Mouse (Mus musculus) heart, embryonic 12.5 days (tissue): Measurements from ENCODE around the gene Slc36a3. TPM values are rescaled to one million over a fixed set of nuclear protein-coding genes. Genes with fewer than 3 reads are reported as not detected.
"Not testable (repeated sequence)": the region's sequence is repeated elsewhere in the genome, so short reads cannot be mapped to it uniquely, and the experiment has no call there.

Source experiments
- ATAC-seq: fragments of 200-750 bp; cut with Nextera tagmentation; 2 replicates; pipeline ENCODE4 v1.8.0; 2017; ENCODE audit warnings: moderate TSS enrichment, moderate library complexity; ENCODE audit not compliant: insufficient number of reproducible peaks, low FRiP score
- H3K27ac ChIP-seq: fragments of 300-500 bp; sonication (generic); 2 replicates; pipeline ENCODE4 v1.5.1; 2016; ENCODE audit warnings: mild to moderate bottlenecking, moderate library complexity; ENCODE audit not compliant: poor library complexity, severe bottlenecking
- H3K27me3 ChIP-seq: fragments of 300-500 bp; sonication (generic); replicated peaks from 2 replicates; pipeline ENCODE4 v1.6.1; 2016; ENCODE audit warnings: mild to moderate bottlenecking, moderate library complexity
- H3K36me3 ChIP-seq: fragments of 300-500 bp; sonication (generic); 2 replicates; pipeline ENCODE4 v1.6.1; 2016; ENCODE audit warnings: mild to moderate bottlenecking, moderate library complexity
- H3K4me1 ChIP-seq: fragments of 300-500 bp; sonication (generic); replicated peaks from 2 replicates; pipeline ENCODE4 v1.6.1; 2016; ENCODE audit warnings: mild to moderate bottlenecking
- H3K4me2 ChIP-seq: fragments of 300-500 bp; sonication (generic); 2 replicates; pipeline ENCODE4 v1.6.1; 2016; ENCODE audit warnings: mild to moderate bottlenecking, moderate library complexity
- H3K4me3 ChIP-seq: fragments of 300-500 bp; sonication (generic); 2 replicates; pipeline ENCODE4 v1.5.1; 2016; ENCODE audit warnings: mild to moderate bottlenecking
- H3K9ac ChIP-seq: fragments of 300-500 bp; sonication (generic); 2 replicates; pipeline ENCODE4 v1.6.1; 2016; ENCODE audit warnings: mild to moderate bottlenecking, moderate library complexity
- H3K9me3 ChIP-seq: fragments of 300-500 bp; sonication (generic); replicated peaks from 2 replicates; pipeline ENCODE4 v1.6.1; 2016; ENCODE audit warnings: mild to moderate bottlenecking, moderate library complexity
- WGBS: fragments of 180-500 bp; shearing (Covaris S2); methylation state at CpG from one replicate; pipeline ENCODE4 v1.1.7; 2016; 5-methylcytosine and 5-hydroxymethylcytosine counted together
- polyA plus RNA-seq: library from polyadenylated mRNA; unstranded; fragments of >200 nt; fragmentation: Nextera tagmentation; extraction: Ambion mirVana; gene quantifications from 2 replicates; pipeline ENCODE4 v1.2.1, GENCODE M21; 2016

The Slc36a3 gene
- polyA plus RNA-seq, 1 experiment from 2014 or later = not detected

DNA sequence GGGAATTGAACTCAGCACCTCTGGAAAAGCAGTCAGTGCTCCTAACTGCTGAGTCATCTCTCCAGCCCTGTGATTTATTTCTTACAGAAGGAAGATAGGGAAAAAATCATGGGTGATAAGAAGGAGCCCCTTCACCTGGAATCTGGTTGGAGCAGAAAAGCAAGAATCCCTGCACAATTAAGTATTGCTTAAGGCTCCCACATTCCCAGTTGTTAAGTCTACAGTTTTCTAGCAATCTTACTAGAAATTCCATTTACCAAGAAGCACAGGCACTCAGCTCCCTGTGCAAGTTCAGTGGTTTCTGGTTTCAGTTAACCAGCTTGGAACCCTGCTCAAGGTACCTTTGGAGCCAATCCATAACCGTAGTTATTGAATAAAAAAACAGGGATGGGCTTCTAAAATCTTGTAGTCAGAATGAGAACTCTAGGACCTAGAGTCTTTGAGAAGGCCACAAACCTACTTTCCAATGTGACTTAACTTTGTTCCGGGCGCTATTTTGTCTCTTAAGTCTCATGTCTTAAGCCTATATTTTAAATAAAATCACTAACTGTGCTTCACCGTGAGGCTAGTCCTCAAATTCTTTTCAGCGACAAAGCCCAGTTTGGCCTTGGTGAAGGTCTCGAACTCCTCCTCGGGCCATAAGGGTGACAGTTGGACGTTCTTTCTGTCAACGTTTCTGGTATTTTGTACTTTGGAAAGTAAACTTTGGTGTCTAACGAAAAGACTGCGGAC, 54.6 kb downstream of the Slc36a3 start:
- Histone ChIP-seq H3K9me3 (no peaks in the 10 kb centered on the region), H3K36me3 (no peaks in the 10 kb centered on the region), H3K27me3 (no peaks in the 10 kb centered on the region), H3K27ac (peak overlapping the region; percentile 82), H3K4me1 (peaks cover 4% of the 10 kb centered on the region; the same call in 1 of the 2 replicates), H3K4me3 (peak overlapping the region; percentile 75), H3K9ac (peak overlapping the region; percentile 51; the same call in 1 of the 2 replicates), H3K4me2 (peak overlapping the region; percentile 86)
- WGBS = 30% methylated on average over 11 of the region's 11 CpGs
- no peak for ATAC-seq

DNA sequence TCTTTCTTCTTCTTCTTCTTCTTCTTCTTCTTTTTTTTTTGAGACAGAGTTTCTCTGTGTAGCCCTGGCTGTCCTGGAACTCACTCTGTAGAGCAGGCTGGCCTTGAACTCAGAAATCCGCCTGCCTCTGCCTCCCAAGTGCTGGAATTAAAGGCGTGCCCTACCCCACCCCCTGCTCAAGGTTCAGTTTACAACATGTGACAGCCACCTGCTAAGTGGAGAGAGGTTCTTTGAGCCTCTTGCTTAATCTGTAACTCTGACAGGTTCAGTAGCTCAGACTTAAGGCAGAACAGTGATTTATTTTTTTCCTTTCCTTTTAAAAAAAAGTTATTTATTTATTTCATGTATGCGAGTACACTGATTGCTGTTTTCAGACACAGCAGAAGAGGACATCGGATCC, 55.2 kb downstream of the Slc36a3 start:
- H3K4me1 ChIP-seq, H3K4me2 ChIP-seq, H3K9me3 ChIP-seq, H3K4me3 ChIP-seq, H3K36me3 ChIP-seq, H3K27me3 ChIP-seq, H3K9ac ChIP-seq, ATAC-seq, H3K27ac ChIP-seq: not testable (repeated sequence)
- 74% methylated on average over 4 of the region's 4 CpGs for WGBS

GRCm38 (mm10) chr11:55093096-55093495, 58.4 kb downstream of the Slc36a3 start:
- Histone ChIP-seq H3K27ac (no peak overlapping the region), H3K36me3 (no peaks in the 10 kb centered on the region), H3K4me1 (no peaks in the 10 kb centered on the region), H3K4me2 (no peak overlapping the region), H3K9ac (no peak overlapping the region), H3K9me3 (no peaks in the 10 kb centered on the region), H3K27me3 (no peaks in the 10 kb centered on the region), H3K4me3 (no peak overlapping the region)
- WGBS = 84% methylated on average over 7 of the region's 7 CpGs
- no peak for ATAC-seq

- no peak overlapping the region for H3K27ac ChIP-seq
- no peaks in the 10 kb centered on the region for H3K27me3 ChIP-seq
- H3K9ac ChIP-seq = no peak overlapping the region
- no peak overlapping the region for H3K4me2 ChIP-seq
- H3K9me3 ChIP-seq = no peaks in the 10 kb centered on the region
- no peak overlapping the region for H3K4me3 ChIP-seq
- no peaks in the 10 kb centered on the region for H3K36me3 ChIP-seq
- H3K4me1 ChIP-seq = peaks cover 2% of the 10 kb centered on the region; the same call in 1 of the 2 replicates
- no peak for ATAC-seq
- 81% methylated on average over 2 of the region's 2 CpGs for WGBS
Measured at GRCm38 (mm10) chr11:55089892-55090291, 61.6 kb downstream of the Slc36a3 start.

GRCm38 (mm10) chr11:55087006-55087405, 64.5 kb downstream of the Slc36a3 start:
- peak; percentile 41; the same call in 1 of the 2 replicates for ATAC-seq
- H3K9ac ChIP-seq = no peak overlapping the region
- 3% methylated on average over 10 of the region's 10 CpGs for WGBS

GRCm38 (mm10) chr11:55085396-55085795, 66.1 kb downstream of the Slc36a3 start:
- 15% methylated on average over 5 of the region's 5 CpGs for WGBS
- peak overlapping the region; percentile 97 for H3K27ac ChIP-seq
- ATAC-seq = peak; percentile 78
- no peaks in the 10 kb centered on the region for H3K36me3 ChIP-seq
- no peaks in the 10 kb centered on the region for H3K27me3 ChIP-seq
- H3K9me3 ChIP-seq = 0 out of 2 replicates have a peak, but pooled peaks cover 6% of the 10 kb centered on the region
- no peak overlapping the region for H3K9ac ChIP-seq
- H3K4me1 ChIP-seq = peaks cover 13% of the 10 kb centered on the region
- H3K4me2 ChIP-seq = no peak overlapping the region
- no peak overlapping the region for H3K4me3 ChIP-seq

More at GRCm38 (mm10) chr11:55087006-55087405, 64.5 kb downstream of the Slc36a3 start:
- Histone ChIP-seq H3K27me3 (no peaks in the 10 kb centered on the region), H3K36me3 (no peaks in the 10 kb centered on the region), H3K4me2 (peak overlapping the region; percentile 26; the same call in 1 of the 2 replicates), H3K4me3 (no peak overlapping the region), H3K27ac (peak overlapping the region; percentile 50; the same call in 1 of the 2 replicates), H3K4me1 (peaks cover 13% of the 10 kb centered on the region), H3K9me3 (0 out of 2 replicates have a peak, but pooled peaks cover 3% of the 10 kb centered on the region)

DNA sequence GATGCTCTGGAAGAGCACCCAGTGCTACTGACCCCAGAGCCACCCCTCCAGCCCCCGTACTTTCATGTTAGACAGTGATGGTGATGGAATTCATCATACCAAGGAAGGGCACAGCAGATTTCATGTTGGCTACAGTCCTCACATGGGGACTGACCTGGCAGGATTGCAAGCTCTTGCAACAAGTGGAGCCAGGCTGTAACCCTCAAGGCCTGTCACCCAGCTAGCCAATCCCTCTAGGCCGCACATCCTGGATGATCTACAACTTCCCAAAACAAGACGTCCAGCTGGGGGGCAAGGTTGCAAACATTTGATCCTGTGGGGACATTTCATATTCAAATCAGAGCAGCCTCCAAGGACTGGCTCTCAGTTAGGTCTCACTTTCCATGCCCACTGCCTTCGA, 66.9 kb downstream of the Slc36a3 start:
- Histone ChIP-seq H3K4me1 (peaks cover 13% of the 10 kb centered on the region), H3K27ac (peak overlapping the region; percentile 97), H3K27me3 (no peaks in the 10 kb centered on the region), H3K36me3 (no peaks in the 10 kb centered on the region), H3K4me3 (no peak overlapping the region), H3K9me3 (peaks cover 10% of the 10 kb centered on the region; the same call in 1 of the 2 replicates), H3K9ac (no peak overlapping the region), H3K4me2 (no peak overlapping the region)
- no peak for ATAC-seq
- 62% methylated on average over 4 of the region's 4 CpGs for WGBS

DNA sequence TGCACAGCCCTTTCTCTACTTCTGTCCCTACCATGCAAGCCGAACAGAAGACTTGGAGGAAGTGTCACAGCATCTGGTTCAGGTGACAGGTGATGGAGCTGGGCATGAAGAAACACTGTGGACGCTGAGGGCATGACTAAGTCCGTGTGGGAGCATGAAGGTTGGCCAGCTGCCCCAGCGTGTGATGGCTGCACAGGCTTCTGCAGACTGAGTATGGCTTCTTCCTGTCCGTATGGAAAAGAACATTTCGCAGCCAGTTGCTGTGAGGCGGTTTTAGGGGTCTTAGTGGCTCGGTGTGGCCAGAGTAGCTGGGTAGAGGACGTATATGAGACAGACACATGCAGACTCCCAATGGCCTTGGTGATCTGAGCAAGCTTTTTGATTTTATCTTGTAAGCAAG, 70.3 kb downstream of the Slc36a3 start:
- Histone ChIP-seq H3K4me3 (no peak overlapping the region), H3K9ac (no peak overlapping the region), H3K27me3 (no peaks in the 10 kb centered on the region), H3K9me3 (peaks cover 10% of the 10 kb centered on the region; the same call in 1 of the 2 replicates), H3K4me1 (peaks cover 37% of the 10 kb centered on the region), H3K27ac (no peak overlapping the region), H3K36me3 (no peaks in the 10 kb centered on the region), H3K4me2 (no peak overlapping the region)
- WGBS = 86% methylated on average over 9 of the region's 9 CpGs
- ATAC-seq = no peak

GRCm38 (mm10) chr11:55079180-55079579, 72.3 kb downstream of the Slc36a3 start:
- Histone ChIP-seq H3K9ac (no peak overlapping the region), H3K9me3 (peaks cover 10% of the 10 kb centered on the region; the same call in 1 of the 2 replicates), H3K36me3 (no peaks in the 10 kb centered on the region), H3K4me3 (no peak overlapping the region), H3K4me1 (peaks cover 43% of the 10 kb centered on the region), H3K27ac (no peak overlapping the region), H3K27me3 (no peaks in the 10 kb centered on the region), H3K4me2 (no peak overlapping the region)
- no peak for ATAC-seq
- 68% methylated on average over 4 of the region's 4 CpGs for WGBS

- 40% methylated on average over 3 of the region's 3 CpGs for WGBS
- no peaks in the 10 kb centered on the region for H3K36me3 ChIP-seq
- H3K27ac ChIP-seq = peak overlapping the region; percentile 92
- H3K4me2 ChIP-seq = peak overlapping the region; percentile 89
- peak overlapping the region; percentile 82 for H3K9ac ChIP-seq
- H3K4me3 ChIP-seq = no peak overlapping the region
- no peak for ATAC-seq
- H3K4me1 ChIP-seq = peaks cover 47% of the 10 kb centered on the region
- H3K27me3 ChIP-seq = no peaks in the 10 kb centered on the region
- peaks cover 10% of the 10 kb centered on the region; the same call in 1 of the 2 replicates for H3K9me3 ChIP-seq
Measured at GRCm38 (mm10) chr11:55078502-55078901, 73.0 kb downstream of the Slc36a3 start.

DNA sequence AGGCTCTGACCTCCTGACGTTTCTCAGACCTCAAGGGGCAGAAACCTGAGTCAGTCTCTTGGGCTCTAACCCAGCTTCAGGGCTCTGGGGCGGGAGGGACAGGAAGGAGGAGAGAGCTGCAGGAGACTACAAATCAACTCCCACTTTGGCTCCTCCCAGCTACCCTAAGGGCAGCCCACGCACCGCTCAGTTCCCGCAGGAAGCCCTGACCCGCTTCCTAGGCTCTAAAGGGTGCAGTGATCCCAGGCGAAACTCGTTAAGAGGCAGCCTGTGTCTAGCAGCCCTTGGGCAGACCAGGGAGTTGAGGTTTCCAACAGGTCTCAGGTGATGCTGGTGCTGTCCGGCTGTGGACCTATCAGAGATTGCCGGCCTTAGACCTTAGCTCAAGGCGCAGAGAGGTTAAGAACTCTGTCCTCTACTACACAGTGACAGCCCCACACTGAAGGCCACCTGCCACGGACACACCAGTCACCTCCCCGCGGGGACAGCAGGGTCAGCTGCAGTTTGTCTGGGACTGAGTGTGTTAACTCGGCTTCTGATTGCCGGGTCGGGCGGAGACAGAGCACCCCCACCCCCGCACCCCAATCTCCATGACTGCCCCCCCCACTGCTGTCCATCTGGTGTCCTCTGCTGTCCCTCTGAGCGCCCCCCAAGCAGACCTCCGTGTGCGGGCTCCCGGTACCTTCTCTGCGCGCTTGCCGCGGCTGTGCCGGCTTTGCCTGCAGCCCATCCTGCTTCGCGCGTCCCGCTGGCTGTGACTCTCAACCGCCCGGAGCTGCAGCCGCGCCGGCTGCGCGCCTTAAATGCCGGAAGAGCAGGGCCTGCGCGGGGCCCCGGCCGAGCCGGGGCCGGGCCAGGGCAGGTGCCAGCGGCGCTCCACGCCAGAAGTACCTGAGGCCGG, 73.9 kb downstream of the Slc36a3 start, which contains the start of gene Ccdc69:
Gene Ccdc69, minus strand, starts transcription at position 801 of the 901 bp plus-strand sequence.
- H3K27ac ChIP-seq = peak within 1 kb of the TSS; percentile 92

More for the DNA sequence above, 73.9 kb downstream of the Slc36a3 start, which contains the start of gene Ccdc69:
- Histone ChIP-seq H3K4me2 (peak within 1 kb of the TSS; percentile 89), H3K9ac (peak within 1 kb of the TSS; percentile 82), H3K27me3 (no peaks in the 10 kb centered on the region), H3K36me3 (no peaks in the 10 kb centered on the region), H3K9me3 (peaks cover 10% of the 10 kb centered on the region; the same call in 1 of the 2 replicates), H3K4me3 (peak within 1 kb of the TSS; percentile 52), H3K4me1 (peaks cover 52% of the 10 kb centered on the region)
- WGBS = under 1% methylated on average over 50 of the region's 50 CpGs
- ATAC-seq = peak; percentile 59
